Mouse (Mus musculus) ovary, adult 18-20 months (tissue): Measurements from ENCODE around the gene Slc43a1.

Experiments used
- DNase-seq: peaks from one replicate; pipeline ENCODE4 v3.0.0; 2022; ENCODE audit warnings: low spot score, mixed read lengths

Gene Slc43a1

GRCm38 (mm10) chr2:84831666-84832391, 6.8 kb upstream of the Slc43a1 start:
- peak; percentile 55 for DNase-seq

GRCm38 (mm10) chr2:84837107-84837506, 1.5 kb upstream of the Slc43a1 start:
- no peak for DNase-seq

- no peak for DNase-seq
Measured at GRCm38 (mm10) chr2:84837817-84838592, 645 bp upstream of the Slc43a1 start.

- DNase-seq, result no peak
Measured at GRCm38 (mm10) chr2:84838993-84839980, 637 bp downstream of the Slc43a1 start.

- DNase-seq, result peak; percentile 39
Measured at GRCm38 (mm10) chr2:84840016-84840747, 1.5 kb downstream of the Slc43a1 start.

GRCm38 (mm10) chr2:84840748-84841563, 2.3 kb downstream of the Slc43a1 start:
- DNase-seq, result no peak

- no peak for DNase-seq
Measured at GRCm38 (mm10) chr2:84841905-84842304, 3.3 kb downstream of the Slc43a1 start.

- no peak for DNase-seq
Measured at GRCm38 (mm10) chr2:84843654-84844053, 5.0 kb downstream of the Slc43a1 start.

GRCm38 (mm10) chr2:84845226-84845625, 6.6 kb downstream of the Slc43a1 start:
- no peak for DNase-seq

- no peak for DNase-seq
Measured at GRCm38 (mm10) chr2:84850407-84851129, 11.9 kb downstream of the Slc43a1 start.

GRCm38 (mm10) chr2:84851130-84852040, 12.7 kb downstream of the Slc43a1 start:
- peak; percentile 54 for DNase-seq

GRCm38 (mm10) chr2:84855732-84856131, 17.1 kb downstream of the Slc43a1 start:
- no peak for DNase-seq

GRCm38 (mm10) chr2:84858551-84858950, 19.9 kb downstream of the Slc43a1 start:
- no peak for DNase-seq

- DNase-seq, result no peak
Measured at GRCm38 (mm10) chr2:84859991-84860780, 21.5 kb downstream of the Slc43a1 start.

- DNase-seq, result no peak
Measured at GRCm38 (mm10) chr2:84861430-84861829, 22.8 kb downstream of the Slc43a1 start.

GRCm38 (mm10) chr2:84862231-84862630, 23.6 kb downstream of the Slc43a1 start:
- DNase-seq, result no peak

- no peak for DNase-seq
Measured at GRCm38 (mm10) chr2:84865616-84866571, 27.2 kb downstream of the Slc43a1 start.
